Mouse (Mus musculus) kidney, adult 18-20 months (tissue): ENCODE data around the gene Fam20a.
A peak's percentile ranks its signal among the peaks of the same experiment; 100 is the strongest.

Experiments
- DNase-seq: peaks from one replicate; pipeline ENCODE4 v3.0.0; 2021

The Fam20a gene

GRCm38 (mm10) chr11:109715311-109715781, 6.7 kb downstream of the Fam20a start:
- DNase-seq: no peak

GRCm38 (mm10) chr11:109714341-109715247, 7.5 kb downstream of the Fam20a start:
- DNase-seq: no peak

DNA sequence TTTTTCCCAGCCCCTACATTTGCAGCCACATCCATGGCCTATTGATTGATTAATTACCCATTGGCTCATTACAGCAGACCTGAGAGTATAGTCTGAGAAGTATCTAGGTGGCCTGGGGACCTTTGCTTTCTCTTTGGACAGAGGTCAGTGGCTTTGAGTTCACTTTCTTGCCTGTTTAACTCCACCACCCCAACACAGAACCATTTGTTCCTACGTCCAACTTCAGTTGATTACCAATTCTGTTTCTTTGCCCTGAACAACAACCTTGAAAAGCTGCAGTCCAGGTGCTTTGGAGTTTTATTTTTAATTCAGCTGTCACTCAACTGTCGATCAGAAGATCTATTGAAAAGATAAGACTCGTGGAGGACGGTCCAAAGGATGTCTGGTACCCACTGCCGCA, 12.6 kb downstream of the Fam20a start:
- DNase-seq: no peak

GRCm38 (mm10) chr11:109708786-109709185, 13.3 kb downstream of the Fam20a start:
- DNase-seq: no peak

DNA sequence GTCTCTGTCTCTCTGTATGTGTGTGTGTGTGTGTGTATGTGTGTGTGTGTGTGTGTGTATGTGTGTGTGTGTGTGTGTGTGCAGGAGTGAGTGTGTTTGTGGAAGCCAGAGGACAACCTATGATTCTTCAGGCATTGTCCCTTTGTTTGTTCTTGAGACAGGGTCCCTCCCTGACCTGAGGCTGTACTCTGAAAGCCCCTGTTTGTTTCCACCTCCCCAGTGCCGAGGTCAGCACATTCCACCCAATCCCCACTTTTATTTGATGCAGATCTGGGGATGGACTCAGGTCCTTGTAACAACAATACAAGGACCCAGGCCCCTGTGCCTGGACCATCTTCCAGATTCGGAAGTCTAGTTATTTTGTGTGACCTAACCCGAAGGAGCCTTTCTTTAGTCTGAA, 14.6 kb downstream of the Fam20a start:
- no peak for DNase-seq

DNA sequence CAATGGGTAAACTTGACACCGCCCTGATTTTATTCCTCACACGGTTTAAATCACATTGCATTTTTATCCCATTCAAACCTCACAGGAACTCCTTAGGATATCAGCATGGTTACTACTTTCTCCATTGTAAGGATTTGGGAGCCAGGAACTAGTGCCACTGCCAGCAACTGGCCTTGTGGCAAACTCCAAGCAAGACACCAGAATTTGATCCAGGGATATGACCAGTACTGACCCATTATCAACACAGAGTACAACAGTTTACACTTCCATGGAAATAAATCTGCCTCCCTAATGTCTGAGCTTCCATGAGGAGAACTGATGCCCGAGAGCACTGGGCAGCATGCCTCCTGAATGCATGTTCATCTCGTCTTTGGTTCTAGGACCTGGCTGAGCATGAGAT, 15.5 kb downstream of the Fam20a start:
- DNase-seq: no peak

GRCm38 (mm10) chr11:109706055-109706412, 16.0 kb downstream of the Fam20a start:
- peak; percentile 38 for DNase-seq

DNA sequence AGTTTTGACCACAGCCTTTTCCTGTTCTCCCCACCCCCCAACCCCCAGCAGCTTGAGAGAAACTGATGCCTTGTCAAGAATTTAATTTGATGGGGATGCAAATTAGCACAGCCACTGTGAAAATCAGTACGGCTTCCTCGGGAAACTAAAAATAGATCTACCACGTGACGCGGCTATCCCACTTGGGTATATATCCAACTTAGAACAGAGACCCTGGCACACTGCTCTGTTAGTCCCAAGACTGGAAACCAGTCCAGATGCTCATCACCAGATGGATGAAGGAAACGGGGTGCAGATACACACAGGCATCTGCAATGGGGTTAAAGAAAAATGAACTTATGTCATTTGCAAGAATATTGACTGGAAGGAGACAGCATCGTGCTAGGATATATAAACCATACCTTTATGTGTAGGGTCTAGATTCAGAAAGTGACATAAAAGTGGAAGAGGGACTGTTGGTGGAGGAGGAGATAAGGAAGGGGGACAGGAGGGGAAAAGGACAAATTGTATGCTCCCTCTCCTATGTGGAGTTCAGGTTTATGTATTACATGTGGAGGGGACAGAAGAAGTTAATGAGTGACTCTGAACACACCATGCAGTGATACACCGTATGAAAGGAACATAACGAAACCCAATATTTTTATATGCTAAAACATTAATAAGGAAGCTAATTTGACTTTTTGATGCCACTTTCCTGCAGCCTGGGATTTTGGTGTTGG, 16.6 kb downstream of the Fam20a start:
- no peak for DNase-seq

GRCm38 (mm10) chr11:109704311-109705205, 17.5 kb downstream of the Fam20a start:
- peak; percentile 15 for DNase-seq

- no peak for DNase-seq
Measured at GRCm38 (mm10) chr11:109703845-109704244, 18.2 kb downstream of the Fam20a start.

GRCm38 (mm10) chr11:109702031-109702815, 19.9 kb downstream of the Fam20a start:
- peak; percentile 33 for DNase-seq

- peak; percentile 73 for DNase-seq
Measured at GRCm38 (mm10) chr11:109700761-109701160, 21.3 kb downstream of the Fam20a start.

DNA sequence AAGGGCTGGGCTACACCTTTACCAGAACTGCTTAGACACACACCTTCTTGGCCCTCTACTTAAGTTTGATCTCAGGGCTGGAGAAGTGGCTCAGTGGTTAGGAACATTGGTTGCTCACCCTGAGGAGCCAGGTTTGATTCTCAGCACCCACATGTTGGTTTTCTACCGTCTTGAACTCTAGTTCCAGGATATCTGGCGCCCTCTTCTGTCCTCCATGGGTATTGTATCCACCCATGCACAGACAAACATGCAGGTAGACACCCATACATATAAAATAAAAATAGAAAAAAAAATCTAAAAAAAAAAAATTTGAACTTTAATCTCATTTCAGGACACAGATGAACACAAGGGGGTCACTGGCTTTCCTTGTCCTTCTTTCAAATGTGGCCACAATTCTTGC, 22.3 kb downstream of the Fam20a start:
- DNase-seq: no peak

GRCm38 (mm10) chr11:109698740-109699139, 23.3 kb downstream of the Fam20a start:
- no peak for DNase-seq

- DNase-seq: no peak
Measured at GRCm38 (mm10) chr11:109697089-109697643, 24.9 kb downstream of the Fam20a start.

GRCm38 (mm10) chr11:109696519-109696918, 25.6 kb downstream of the Fam20a start:
- no peak for DNase-seq

GRCm38 (mm10) chr11:109692737-109693136, 29.3 kb downstream of the Fam20a start:
- DNase-seq: no peak

- DNase-seq: no peak
Measured at GRCm38 (mm10) chr11:109689539-109689938, 32.5 kb downstream of the Fam20a start.

DNA sequence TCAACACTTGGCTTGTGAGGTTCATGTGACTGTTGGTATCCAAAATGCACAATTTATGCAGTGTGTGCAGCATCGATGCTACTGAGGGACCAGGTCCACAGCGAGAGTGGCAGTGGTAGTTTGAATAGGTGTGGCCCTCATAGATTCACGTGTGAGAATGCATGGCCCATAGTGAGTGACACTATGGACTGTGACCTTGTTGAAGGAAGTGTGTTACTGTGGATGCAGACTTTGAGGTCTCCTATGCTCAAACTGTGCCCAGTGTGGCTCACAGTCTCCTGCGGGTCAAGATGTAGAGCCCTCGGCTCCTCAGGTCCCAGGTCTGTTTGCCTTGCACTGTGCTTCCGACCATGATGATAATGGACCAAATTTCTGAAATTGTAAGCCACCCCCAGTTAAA, 39.9 kb downstream of the Fam20a start:
- no peak for DNase-seq

GRCm38 (mm10) chr11:109681556-109681955, 40.5 kb downstream of the Fam20a start:
- no peak for DNase-seq

- no peak for DNase-seq
Measured at GRCm38 (mm10) chr11:109680934-109681333, 41.1 kb downstream of the Fam20a start.

DNA sequence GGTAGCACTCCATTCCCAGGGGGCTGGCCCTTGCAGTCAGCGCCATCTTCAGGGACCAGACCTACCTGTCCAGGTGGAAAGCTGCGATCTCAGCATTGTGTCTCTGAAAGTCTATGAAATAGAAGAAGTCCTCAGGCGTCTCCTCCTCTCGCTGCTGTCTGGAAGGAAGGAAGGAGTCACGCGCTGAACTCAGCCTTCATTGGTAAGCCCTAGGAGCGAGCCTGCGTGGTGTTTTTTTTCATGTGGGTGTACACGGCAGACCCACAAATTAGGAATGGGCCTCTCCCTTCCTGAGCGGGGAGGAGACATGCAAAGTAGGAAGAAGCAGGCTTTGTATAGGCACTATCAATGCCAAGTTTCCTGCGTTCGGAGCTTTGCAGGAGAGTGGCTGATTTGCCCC, 43.8 kb downstream of the Fam20a start:
- no peak for DNase-seq
